13 mouse cellular contexts compared by ENCODE assay signal in genomic region chr15:26717952-26718351, GRCm38 (mm10).
DNase-seq lines count a peak whose midpoint lies in the region; ATAC-seq and TF ChIP-seq lines count a peak whose summit lies in the region.
"Had no signal": no experiment of that assay in that cellular context is flagged by ENCODE, and none has a peak within 500 bp of the region (broad histone marks: within the 10 kb centered on the region; RNA-seq: fewer than 3 reads in every experiment).

No protein-coding gene starts in this region.

- H3K36me3 ChIP-seq in kidney, embryonic 15.5 days, result no peaks in the 10 kb centered on the region
- no peaks in the 10 kb centered on the region for H3K36me3 ChIP-seq in embryonic facial prominence, embryonic 14.5 days (ENCODE audit: control insufficient read depth, insufficient read depth, low read length)
- no peaks in the 10 kb centered on the region for H3K36me3 ChIP-seq in neural tube, embryonic 12.5 days
- no peaks in the 10 kb centered on the region for H3K36me3 ChIP-seq in forebrain, embryonic 16.5 days (ENCODE audit: control insufficient read depth, insufficient read depth)

- peaks cover 21% of the 10 kb centered on the region for H3K4me1 ChIP-seq in kidney, embryonic 15.5 days
- H3K4me1 ChIP-seq in embryonic facial prominence, embryonic 14.5 days (ENCODE audit: control insufficient read depth, insufficient read depth, low read length), result peaks cover 29% of the 10 kb centered on the region
- peaks cover 7% of the 10 kb centered on the region; the same call in 1 of the 2 replicates for H3K4me1 ChIP-seq in neural tube, embryonic 12.5 days
- H3K4me1 ChIP-seq in forebrain, embryonic 16.5 days (replicated peaks; ENCODE audit: control insufficient read depth, insufficient read depth, low read length), result peaks cover 7% of the 10 kb centered on the region
- no peaks in the 10 kb centered on the region for H3K4me1 ChIP-seq in cerebellum, adult 2 months (ENCODE audit: control insufficient read depth, insufficient read depth, low read length)
- H3K4me1 ChIP-seq: megakaryocyte, embryonic 14.5 days had no signal

- no peak for TF ChIP-seq CTCF in cerebellum, adult 2 months (IDR thresholded peaks at IDR 0.05; ENCODE audit: borderline replicate concordance, insufficient read depth, low read depth, low read length)

- H3K27me3 ChIP-seq in kidney, embryonic 15.5 days, result no peaks in the 10 kb centered on the region
- H3K27me3 ChIP-seq in embryonic facial prominence, embryonic 14.5 days (replicated peaks; ENCODE audit: control insufficient read depth, insufficient read depth, low read length), result no peaks in the 10 kb centered on the region
- H3K27me3 ChIP-seq in neural tube, embryonic 12.5 days (replicated peaks), result no peaks in the 10 kb centered on the region
- no peaks in the 10 kb centered on the region for H3K27me3 ChIP-seq in forebrain, embryonic 16.5 days (replicated peaks; ENCODE audit: control insufficient read depth, insufficient read depth, low read length)
- H3K27me3 ChIP-seq in cerebellum, adult 2 months (ENCODE audit: control insufficient read depth, insufficient read depth, low read length), result no peaks in the 10 kb centered on the region; the same call in 1 of the 2 replicates
- H3K27me3 ChIP-seq: megakaryocyte, embryonic 14.5 days had no signal

- no peak for DNase-seq in kidney, adult 9 months
- peak; percentile 47 for DNase-seq in adrenal gland, postnatal 10 days
- no peak for DNase-seq in embryonic facial prominence, embryonic 14.5 days (ENCODE audit: low spot score)
- no peak for DNase-seq in layer of hippocampus, adult 9-11 months
- DNase-seq in cerebellum, adult 2 months, result no peak
- DNase-seq: kidney, postnatal 10 days; left cerebral cortex, postnatal 4 days; right cerebral cortex, postnatal 25 days; thymus, postnatal 4 days had no signal

- no peak overlapping the region for H3K9ac ChIP-seq in kidney, embryonic 15.5 days
- no peak overlapping the region for H3K9ac ChIP-seq in embryonic facial prominence, embryonic 14.5 days (ENCODE audit: low read depth, low read length)
- H3K9ac ChIP-seq in neural tube, embryonic 12.5 days, result no peak overlapping the region
- H3K9ac ChIP-seq in forebrain, embryonic 16.5 days (replicated peaks; ENCODE audit: low read depth, low read length), result no peak overlapping the region

- TF ChIP-seq POLR2A in cerebellum, adult 2 months (IDR thresholded peaks at IDR 0.05; ENCODE audit: borderline replicate concordance, insufficient read depth, low read length), result no peak

- H3K4me3 ChIP-seq in kidney, embryonic 15.5 days (replicated peaks), result no peak overlapping the region
- H3K4me3 ChIP-seq in embryonic facial prominence, embryonic 14.5 days (ENCODE audit: low read depth, low read length), result no peak overlapping the region
- no peak overlapping the region for H3K4me3 ChIP-seq in neural tube, embryonic 12.5 days
- H3K4me3 ChIP-seq in forebrain, embryonic 16.5 days (replicated peaks; ENCODE audit: low read length), result no peak overlapping the region
- no peak overlapping the region for H3K4me3 ChIP-seq in cerebellum, adult 2 months (replicated peaks; ENCODE audit: insufficient read depth, low read depth, low read length)
- H3K4me3 ChIP-seq: megakaryocyte, embryonic 14.5 days had no signal

- 0 out of 2 replicates have a peak, but pooled peaks have one; percentile 36 for ATAC-seq in kidney, embryonic 15.5 days (replicated peaks; ENCODE audit: low FRiP score)
- ATAC-seq in embryonic facial prominence, embryonic 14.5 days (ENCODE audit: low read depth), result no peak
- no peak for ATAC-seq in neural tube, embryonic 12.5 days (ENCODE audit: low FRiP score, low read depth)
- ATAC-seq in forebrain, embryonic 16.5 days, result no peak

- no peaks in the 10 kb centered on the region for H3K9me3 ChIP-seq in kidney, embryonic 15.5 days (replicated peaks)
- no peaks in the 10 kb centered on the region for H3K9me3 ChIP-seq in embryonic facial prominence, embryonic 14.5 days (ENCODE audit: control insufficient read depth, low read length)
- H3K9me3 ChIP-seq in neural tube, embryonic 12.5 days, result no peaks in the 10 kb centered on the region
- H3K9me3 ChIP-seq in forebrain, embryonic 16.5 days (ENCODE audit: control insufficient read depth, low read length), result no peaks in the 10 kb centered on the region

- peak overlapping the region; percentile 69 for H3K27ac ChIP-seq in kidney, embryonic 15.5 days
- peak overlapping the region; percentile 72 for H3K27ac ChIP-seq in embryonic facial prominence, embryonic 14.5 days (replicated peaks; ENCODE audit: low read depth, low read length)
- peak overlapping the region; percentile 39 for H3K27ac ChIP-seq in neural tube, embryonic 12.5 days
- H3K27ac ChIP-seq in forebrain, embryonic 16.5 days (ENCODE audit: low read length), result no peak overlapping the region
- no peak overlapping the region for H3K27ac ChIP-seq in cerebellum, adult 2 months (ENCODE audit: insufficient read depth, low read length)

- 37% methylated on average over 7 of the region's 7 CpGs for WGBS in kidney, embryonic 15.5 days
- 47% methylated on average over 7 of the region's 7 CpGs for WGBS in embryonic facial prominence, embryonic 14.5 days
- 41% methylated on average over 7 of the region's 7 CpGs for WGBS in neural tube, embryonic 12.5 days
- WGBS in forebrain, embryonic 16.5 days, result 77% methylated on average over 7 of the region's 7 CpGs
- WGBS in cerebellum, adult 2 months, result 60% methylated on average over 7 of the region's 7 CpGs

- no peak overlapping the region for H3K4me2 ChIP-seq in kidney, embryonic 15.5 days
- no peak overlapping the region for H3K4me2 ChIP-seq in embryonic facial prominence, embryonic 14.5 days (ENCODE audit: low read depth, low read length)
- H3K4me2 ChIP-seq in neural tube, embryonic 12.5 days (replicated peaks), result no peak overlapping the region
- H3K4me2 ChIP-seq in forebrain, embryonic 16.5 days (ENCODE audit: low read length), result no peak overlapping the region

Comparison
In these comparisons a context has a peak if more than half of its experiments do, and no peak if none do; other contexts are left out.
1. H3K27ac ChIP-seq: peak in kidney, embryonic 15.5 days (single experiment), embryonic facial prominence, embryonic 14.5 days (single experiment) and neural tube, embryonic 12.5 days (single experiment); none in forebrain, embryonic 16.5 days (single experiment) and cerebellum, adult 2 months (single experiment).